Mouse (Mus musculus) adrenal gland, adult 2 months (tissue): ENCODE results near the gene Hist1h2ae. TPM values are rescaled to one million over a fixed set of nuclear protein-coding genes. Genes with fewer than 3 reads are reported as not detected.
"Not testable (repeated sequence)": the region's sequence is repeated elsewhere in the genome, so short reads cannot be mapped to it uniquely, and the experiment has no call there.

Source experiments
- DNase-seq: peaks from one replicate; pipeline ENCODE4 v3.0.0; 2021
- polyA plus RNA-seq: library from polyadenylated mRNA; depleted of rRNA; stranded (reverse); fragments of >200 nt; gene quantifications from 2 replicates; pipeline ENCODE4 v1.2.3, GENCODE M21; 2012
- total RNA-seq, 2 experiments: library from RNA; stranded (reverse); gene quantifications; 2 replicates each; pipeline ENCODE4 v1.2.3; 2021

The Hist1h2ae gene
- total and polyA plus RNA-seq, 3 experiments, result 0.90 to 4.9 (median 2.7) TPM

- DNase-seq, result no peak
These were observed 12.5 kb upstream of the Hist1h2ae start for GRCm38 (mm10) chr13:23583387-23584068.

DNA sequence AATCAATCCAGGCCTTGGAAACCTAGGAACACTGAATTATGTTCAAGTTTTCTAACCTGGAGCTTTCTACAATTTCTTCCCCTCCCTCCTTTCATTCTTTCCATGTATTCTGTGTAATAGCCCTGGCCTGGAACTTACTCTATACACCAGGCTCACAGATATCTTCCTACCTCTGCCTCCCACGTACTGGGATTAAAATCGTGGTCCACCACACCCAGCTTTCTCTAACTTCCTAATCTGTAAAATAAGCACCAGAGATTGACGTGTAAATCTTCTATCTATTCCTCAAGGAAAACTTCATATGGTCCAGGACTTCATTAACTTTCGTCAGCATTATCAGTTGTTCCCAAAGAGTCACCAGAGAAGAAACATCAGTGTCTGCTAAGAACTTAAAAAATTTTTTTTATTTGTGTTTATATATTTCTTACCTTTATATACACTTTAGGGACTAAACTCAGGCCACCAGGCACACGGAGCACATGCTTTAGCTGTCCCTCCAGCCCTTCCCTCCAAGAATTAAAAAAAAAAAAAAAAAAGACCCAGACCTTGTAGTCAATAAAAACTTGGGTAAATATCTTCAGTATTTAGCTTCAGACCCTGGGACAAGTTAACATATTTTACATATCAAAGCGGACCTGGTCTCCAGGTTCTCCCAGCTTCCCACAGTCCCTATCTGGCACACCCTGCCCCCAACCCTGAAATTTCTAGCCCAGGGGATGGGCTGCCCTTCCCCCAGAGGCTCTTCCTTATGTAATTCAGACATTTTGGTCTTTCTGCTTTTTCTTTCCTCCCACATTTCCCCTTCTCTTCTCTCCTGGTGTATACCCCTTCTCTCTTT, 11.4 kb upstream of the Hist1h2ae start:
- no peak for DNase-seq

- peak; percentile 97 for DNase-seq
These were observed 10.6 kb upstream of the Hist1h2ae start, which contains the start of gene Hist1h4d for GRCm38 (mm10) chr13:23581408-23582218. Gene Hist1h4d, plus strand, starts transcription at chr13:23581598.

DNA sequence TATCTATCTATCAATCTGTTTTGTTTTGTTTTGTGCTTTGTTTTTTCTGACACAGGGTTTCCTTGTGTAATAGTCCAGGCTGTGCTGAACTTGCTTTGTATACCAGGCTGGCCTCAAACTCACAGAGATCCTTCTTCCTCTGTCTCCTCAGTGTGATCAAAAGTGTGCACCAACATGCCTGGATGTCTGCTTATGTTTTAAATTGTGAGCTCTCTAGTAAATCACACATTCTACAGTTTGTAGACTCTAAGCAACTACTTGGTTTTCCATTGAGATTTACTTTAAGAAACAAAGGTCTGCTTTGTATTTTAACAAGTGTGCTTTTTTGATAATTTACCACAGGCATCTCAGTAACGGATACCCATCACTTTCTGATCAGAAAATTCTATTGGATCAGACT, 6.8 kb upstream of the Hist1h2ae start:
- DNase-seq, result no peak

GRCm38 (mm10) chr13:23576906-23577639, 6.1 kb upstream of the Hist1h2ae start:
- DNase-seq, result no peak

DNA sequence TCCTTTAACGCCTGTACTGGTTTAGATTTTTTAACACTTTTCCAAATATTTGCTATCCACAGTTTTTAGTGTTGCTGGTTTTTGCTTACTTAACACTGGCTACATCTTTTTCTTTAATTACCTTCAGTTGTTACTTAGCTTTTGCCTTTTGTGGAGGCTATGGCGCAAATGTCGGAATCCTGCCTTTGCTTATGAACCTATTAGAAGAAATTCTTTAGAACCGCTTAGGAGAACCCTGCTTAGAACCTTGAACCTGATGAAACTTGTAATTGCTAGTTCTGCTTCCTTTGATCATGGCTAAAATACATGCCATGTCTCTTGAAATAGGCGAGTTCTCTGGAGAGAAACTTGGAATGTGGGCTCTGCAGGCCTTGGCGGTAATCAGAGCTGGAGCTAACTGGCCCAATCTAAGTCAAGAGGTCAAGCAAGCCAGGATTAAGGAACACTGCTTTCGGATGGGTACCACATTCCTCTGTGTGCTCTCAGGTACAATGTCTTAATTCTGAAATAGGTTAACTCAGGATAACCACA, 5.4 kb upstream of the Hist1h2ae start:
- DNase-seq, result no peak

DNA sequence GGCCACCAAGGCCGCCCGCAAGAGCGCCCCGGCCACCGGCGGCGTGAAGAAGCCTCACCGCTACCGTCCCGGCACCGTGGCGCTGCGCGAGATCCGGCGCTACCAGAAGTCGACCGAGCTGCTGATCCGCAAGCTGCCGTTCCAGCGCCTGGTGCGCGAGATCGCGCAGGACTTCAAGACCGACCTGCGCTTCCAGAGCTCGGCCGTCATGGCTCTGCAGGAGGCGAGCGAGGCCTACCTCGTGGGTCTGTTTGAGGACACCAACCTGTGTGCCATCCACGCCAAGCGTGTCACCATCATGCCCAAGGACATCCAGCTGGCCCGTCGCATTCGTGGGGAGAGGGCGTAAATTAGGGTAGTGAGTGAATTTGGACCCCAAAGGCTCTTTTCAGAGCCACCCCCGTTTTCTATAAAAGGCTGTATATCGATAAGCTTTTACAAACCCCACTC, 4.9 kb upstream of the Hist1h2ae start:
- DNase-seq, result not testable (repeated sequence)

DNA sequence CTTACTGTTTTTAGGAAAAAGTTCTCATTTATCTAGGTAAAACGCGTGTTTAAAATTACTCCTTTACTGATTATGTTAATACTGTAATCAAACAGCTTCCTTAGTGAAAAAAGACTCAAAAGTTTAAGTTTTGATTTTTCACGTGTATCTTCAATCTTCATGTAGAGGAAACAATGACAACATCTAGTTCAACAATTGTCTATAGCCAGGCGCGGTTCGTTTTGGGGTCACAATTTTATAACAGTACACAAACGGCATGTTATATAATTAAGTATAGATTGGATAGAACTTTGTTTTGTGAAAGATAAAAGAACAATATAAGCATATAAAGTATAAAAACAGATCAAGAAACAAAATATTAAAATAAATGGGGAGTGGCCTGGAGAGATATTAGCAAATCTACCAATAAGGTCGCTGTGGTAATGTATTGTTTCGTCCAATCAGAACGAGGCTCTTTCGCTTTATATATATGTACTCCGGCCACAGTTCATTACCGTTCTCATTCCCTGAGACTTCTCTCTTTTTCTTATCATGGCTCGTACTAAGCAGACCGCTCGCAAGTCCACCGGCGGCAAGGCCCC, 4.3 kb upstream of the Hist1h2ae start, which contains the start of gene Hist1h3d:
TSS of gene Hist1h3d (plus strand) at position 493 of the 581 bp plus-strand sequence.
- DNase-seq, result peak; percentile 57

DNA sequence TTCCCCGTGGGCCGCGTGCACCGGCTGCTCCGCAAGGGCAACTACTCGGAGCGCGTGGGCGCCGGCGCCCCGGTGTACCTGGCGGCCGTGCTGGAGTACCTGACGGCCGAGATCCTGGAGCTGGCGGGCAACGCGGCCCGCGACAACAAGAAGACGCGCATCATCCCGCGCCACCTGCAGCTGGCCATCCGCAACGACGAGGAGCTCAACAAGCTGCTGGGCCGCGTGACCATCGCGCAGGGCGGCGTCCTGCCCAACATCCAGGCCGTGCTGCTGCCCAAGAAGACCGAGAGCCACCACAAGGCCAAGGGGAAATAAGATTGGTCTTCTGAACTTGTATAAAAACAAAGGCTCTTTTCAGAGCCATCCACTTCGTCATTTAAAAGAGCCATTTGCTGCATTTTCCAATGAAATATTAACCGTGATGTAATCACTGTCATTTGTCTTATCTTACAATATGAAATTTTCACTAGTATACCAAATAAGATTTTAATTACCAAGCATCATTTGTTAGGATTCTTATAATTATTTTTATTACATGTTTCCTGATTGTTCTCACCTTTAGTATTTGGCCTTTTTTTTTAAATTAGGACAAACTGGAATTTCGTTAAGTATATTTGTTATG, 3.6 kb upstream of the Hist1h2ae start:
- DNase-seq, result not testable (repeated sequence)

GRCm38 (mm10) chr13:23573898-23574524, 3.0 kb upstream of the Hist1h2ae start, which contains the start of the genes Hist1h2bf and Hist1h2ad:
Gene Hist1h2bf, minus strand, starts transcription at chr13:23574196.
Gene Hist1h2ad, plus strand, starts transcription at chr13:23574381.
- DNase-seq, result peak; percentile 87

GRCm38 (mm10) chr13:23573034-23573897, 2.2 kb upstream of the Hist1h2ae start:
- not testable (repeated sequence) for DNase-seq

DNA sequence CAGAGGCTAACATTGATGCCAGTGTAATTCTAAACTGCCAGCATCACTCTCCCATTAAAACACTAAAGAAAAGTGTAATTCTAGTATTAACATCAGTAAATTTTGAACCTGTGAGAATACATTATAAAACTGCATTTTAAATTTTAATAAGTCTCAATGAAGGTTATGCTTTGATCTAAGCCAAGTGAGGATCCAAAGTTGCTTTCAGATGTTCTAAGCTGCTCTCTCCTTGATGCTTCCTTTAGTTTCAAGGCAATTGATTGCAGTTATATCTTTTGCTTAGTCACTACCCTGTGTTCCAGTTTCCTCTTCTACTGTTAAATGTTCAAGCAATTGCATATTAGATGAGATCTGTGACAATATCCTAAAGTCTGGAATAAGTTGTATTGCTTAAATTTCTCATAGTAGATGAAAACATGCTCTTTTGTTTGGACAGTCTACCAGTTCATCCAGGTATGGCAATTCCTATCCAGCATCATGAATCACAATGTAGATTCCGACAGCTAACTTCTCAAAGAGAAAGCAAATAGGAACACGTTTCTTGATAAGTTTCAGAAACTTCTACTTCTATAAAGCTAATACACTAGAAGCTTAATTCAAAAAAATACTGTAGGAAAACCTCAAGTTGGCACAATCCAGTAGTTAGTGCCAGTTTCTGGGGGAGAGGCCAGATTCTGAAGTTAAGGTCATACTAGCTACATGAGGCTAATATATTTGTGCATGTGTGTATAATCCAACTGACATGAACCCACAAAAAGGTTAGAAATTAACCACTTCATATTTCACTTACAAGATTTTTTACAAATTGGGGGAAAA, 1.4 kb upstream of the Hist1h2ae start:
- no peak for DNase-seq

GRCm38 (mm10) chr13:23571504-23572217, 641 bp upstream of the Hist1h2ae start:
- not testable (repeated sequence) for DNase-seq

GRCm38 (mm10) chr13:23570261-23571021, 579 bp downstream of the Hist1h2ae start:
- not testable (repeated sequence) for DNase-seq

DNA sequence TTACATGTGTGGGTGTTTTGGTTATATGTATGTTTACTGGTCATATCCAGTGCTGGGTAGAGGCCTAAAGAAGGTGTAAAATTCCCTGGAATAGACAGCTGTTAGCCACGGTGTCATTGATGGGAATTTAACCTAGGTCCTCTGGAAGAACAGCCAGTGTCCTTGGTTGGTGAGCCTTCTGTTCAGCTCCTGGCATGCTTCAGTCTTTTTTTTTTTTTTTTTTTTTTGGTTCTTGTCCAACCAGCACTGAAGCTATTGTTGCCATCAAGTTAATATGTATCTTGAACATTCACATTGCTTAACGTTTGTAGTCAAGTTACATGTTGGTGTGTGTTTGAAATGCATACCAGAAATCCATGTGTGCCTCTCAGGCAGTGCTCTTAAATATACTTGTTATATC, 6.5 kb downstream of the Hist1h2ae start:
- DNase-seq, result no peak
